Mouse (Mus musculus): ENCODE measurements around the gene Gja4.

Gene Gja4

GRCm38 (mm10) chr4:127324296-127324695 is 10.5 kb upstream of the Gja4 start:
- no peak for DNase-seq (ENCODE audit: low read depth, low spot score)

GRCm38 (mm10) chr4:127323651-127324050 is 9.8 kb upstream of the Gja4 start:
- no peak for DNase-seq (ENCODE audit: low read depth, low spot score)

GRCm38 (mm10) chr4:127319613-127320012 is 5.8 kb upstream of the Gja4 start:
- DNase-seq (ENCODE audit: low read depth, low spot score): peak; percentile 86

GRCm38 (mm10) chr4:127317143-127317542 is 3.3 kb upstream of the Gja4 start:
- no peak for DNase-seq (ENCODE audit: low read depth, low spot score)

- DNase-seq (ENCODE audit: low read depth, low spot score): no peak
Observed at GRCm38 (mm10) chr4:127315753-127316152, 1.9 kb upstream of the Gja4 start.

- DNase-seq (ENCODE audit: low read depth, low spot score): no peak
Observed at GRCm38 (mm10) chr4:127314585-127314984, 746 bp upstream of the Gja4 start.

- no peak for DNase-seq (ENCODE audit: low read depth, low spot score)
Observed at GRCm38 (mm10) chr4:127312349-127312748, 1.5 kb downstream of the Gja4 start.

- DNase-seq (ENCODE audit: low read depth, low spot score): no peak
Observed at GRCm38 (mm10) chr4:127311561-127311960, 2.3 kb downstream of the Gja4 start.

- DNase-seq (ENCODE audit: low read depth, low spot score): no peak
Observed at GRCm38 (mm10) chr4:127306915-127307314, 6.9 kb downstream of the Gja4 start.

- DNase-seq (ENCODE audit: low read depth, low spot score): no peak
Observed at GRCm38 (mm10) chr4:127303796-127304195, 10.0 kb downstream of the Gja4 start.

GRCm38 (mm10) chr4:127300503-127300902 is 13.3 kb downstream of the Gja4 start:
- no peak for DNase-seq (ENCODE audit: low read depth, low spot score)

GRCm38 (mm10) chr4:127292631-127293030 is 21.2 kb downstream of the Gja4 start:
- DNase-seq (ENCODE audit: low read depth, low spot score): no peak

GRCm38 (mm10) chr4:127289039-127289548 is 24.7 kb downstream of the Gja4 start:
- DNase-seq (ENCODE audit: low read depth, low spot score): no peak

GRCm38 (mm10) chr4:127286907-127287306 is 26.9 kb downstream of the Gja4 start:
- DNase-seq (ENCODE audit: low read depth, low spot score): no peak

GRCm38 (mm10) chr4:127279241-127279640 is 34.6 kb downstream of the Gja4 start:
- DNase-seq (ENCODE audit: low read depth, low spot score): no peak

GRCm38 (mm10) chr4:127278451-127279001 is 35.3 kb downstream of the Gja4 start:
- no peak for DNase-seq (ENCODE audit: low read depth, low spot score)

- DNase-seq (ENCODE audit: low read depth, low spot score): no peak
Observed at GRCm38 (mm10) chr4:127264183-127264554, 49.7 kb downstream of the Gja4 start.

- peak; percentile 21 for DNase-seq (ENCODE audit: low read depth, low spot score)
Observed at GRCm38 (mm10) chr4:127263438-127264182, 50.2 kb downstream of the Gja4 start.

GRCm38 (mm10) chr4:127261601-127262000 is 52.2 kb downstream of the Gja4 start:
- DNase-seq (ENCODE audit: low read depth, low spot score): no peak

All from mesoderm, embryonic 11.5 days (tissue).